Mouse (Mus musculus) ES-Bruce4 (cell line): ENCODE results near the gene Gpbar1. TPM values are rescaled to one million over a fixed set of nuclear protein-coding genes. Genes with fewer than 3 reads are reported as not detected.

Experiments
- H3K27ac ChIP-seq: 2 replicates; pipeline ENCODE4 v1.5.1; 2012; ENCODE audit warnings: low read length, inconsistent platforms; ENCODE audit not compliant: insufficient read depth
- H3K27me3 ChIP-seq: 2 replicates; pipeline ENCODE4 v1.6.1; 2012; ENCODE audit warnings: mild to moderate bottlenecking, low read length, inconsistent platforms; ENCODE audit not compliant: control insufficient read depth, poor library complexity, insufficient read depth, severe bottlenecking
- H3K36me3 ChIP-seq: 2 replicates; pipeline ENCODE4 v1.6.1; 2012; ENCODE audit warnings: inconsistent platforms, mild to moderate bottlenecking, low read length, moderate library complexity; ENCODE audit not compliant: control insufficient read depth, poor library complexity, insufficient read depth, severe bottlenecking
- H3K4me1 ChIP-seq: one replicate; pipeline ENCODE4 v1.8.1; 2011; ENCODE audit warnings: low read length; ENCODE audit not compliant: control insufficient read depth, insufficient read depth
- H3K4me3 ChIP-seq: 2 replicates; pipeline ENCODE4 v1.5.1; 2011; ENCODE audit warnings: low read depth, mild to moderate bottlenecking, low read length
- H3K9ac ChIP-seq: 2 replicates; pipeline ENCODE4 v1.6.1; 2012; ENCODE audit warnings: low read depth, mild to moderate bottlenecking, inconsistent platforms; ENCODE audit not compliant: poor library complexity, severe bottlenecking
- H3K9me3 ChIP-seq: replicated peaks from 2 replicates; pipeline ENCODE4 v1.6.1; 2012; ENCODE audit warnings: mild to moderate bottlenecking, low read length, inconsistent platforms; ENCODE audit not compliant: control insufficient read depth, poor library complexity, insufficient read depth, severe bottlenecking
- CTCF ChIP-seq: IDR thresholded peaks from one replicate; pipeline ENCODE4 v1.8.1; 2011; ENCODE audit warnings: low read depth, low read length
- EP300 ChIP-seq: IDR thresholded peaks from 2 replicates; pipeline ENCODE4 v1.6.1; 2011; ENCODE audit warnings: low read depth, low read length; ENCODE audit not compliant: insufficient read depth
- POLR2A ChIP-seq: IDR thresholded peaks from one replicate; pipeline ENCODE4 v1.8.1; 2011; ENCODE audit warnings: low read length; ENCODE audit not compliant: insufficient read depth
- polyA plus RNA-seq: library from polyadenylated mRNA; stranded (reverse); fragments of >200 nt; gene quantifications from 2 replicates; pipeline ENCODE4 v1.2.4, GENCODE M21; 2011; ENCODE audit warnings: low read depth; ENCODE audit not compliant: missing spikeins, insufficient read depth, insufficient read length

Gpbar1 gene
- polyA plus RNA-seq, 1 experiment = not detected

DNA sequence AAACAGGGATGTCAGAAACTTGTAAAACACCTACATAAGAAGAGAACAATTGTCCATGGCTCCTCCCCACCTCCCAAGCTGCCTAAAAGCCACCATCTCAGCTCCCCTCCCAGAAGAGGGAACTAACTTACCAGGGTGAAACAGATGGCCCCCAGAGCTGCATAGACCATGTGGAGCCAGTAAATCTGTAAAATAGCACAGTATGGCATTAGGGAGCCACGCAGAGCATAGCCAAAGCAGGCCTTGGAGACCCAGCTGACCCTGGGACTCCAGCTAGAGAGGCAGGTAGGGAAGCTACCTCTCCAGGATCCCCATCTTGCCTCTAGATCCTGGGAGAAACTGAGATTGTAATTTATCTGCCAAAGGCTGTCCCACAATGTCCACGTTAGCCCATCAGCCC is 11.4 kb downstream of the Gpbar1 start:
- Histone ChIP-seq H3K9ac (no peak overlapping the region), H3K27ac (no peak overlapping the region), H3K4me3 (no peak overlapping the region), H3K9me3 (no peaks in the 10 kb centered on the region), H3K36me3 (peaks cover 17% of the 10 kb centered on the region), H3K27me3 (no peaks in the 10 kb centered on the region), H3K4me1 (no peaks in the 10 kb centered on the region)
- TF ChIP-seq CTCF = no peak
- TF ChIP-seq EP300 = no peak
- no peak for TF ChIP-seq POLR2A

DNA sequence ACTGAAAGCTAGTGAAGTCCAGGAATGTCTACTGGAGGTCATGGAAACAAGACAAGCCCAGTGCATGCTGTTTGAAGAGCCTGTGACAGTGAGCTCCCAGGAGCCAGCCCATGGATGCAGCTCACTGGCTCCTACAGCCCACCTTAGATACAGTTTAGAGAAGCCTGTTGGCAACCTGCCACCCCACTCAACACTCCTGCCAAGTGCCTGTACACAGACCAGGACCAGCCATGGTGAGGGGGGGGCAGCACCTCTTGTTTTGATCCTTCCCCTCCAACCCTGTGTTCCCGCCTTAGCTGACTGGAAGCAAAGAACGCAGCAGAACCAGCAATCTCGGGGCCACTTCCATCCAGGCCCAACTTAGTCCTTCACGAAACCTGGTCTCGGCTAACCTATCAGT is 11.8 kb downstream of the Gpbar1 start:
- no peak for TF ChIP-seq EP300
- TF ChIP-seq CTCF = no peak
- no peak for TF ChIP-seq POLR2A
- H3K9me3 ChIP-seq = no peaks in the 10 kb centered on the region
- H3K4me1 ChIP-seq = no peaks in the 10 kb centered on the region
- no peak overlapping the region for H3K9ac ChIP-seq
- no peaks in the 10 kb centered on the region for H3K27me3 ChIP-seq
- H3K4me3 ChIP-seq = no peak overlapping the region
- peaks cover 17% of the 10 kb centered on the region for H3K36me3 ChIP-seq
- no peak overlapping the region for H3K27ac ChIP-seq

- H3K36me3 ChIP-seq = peaks cover 17% of the 10 kb centered on the region
- H3K4me3 ChIP-seq = no peak overlapping the region
- TF ChIP-seq EP300 (no peak), CTCF (no peak), POLR2A (no peak)
- H3K4me1 ChIP-seq = peaks cover 7% of the 10 kb centered on the region
- H3K27me3 ChIP-seq = no peaks in the 10 kb centered on the region
- H3K9me3 ChIP-seq = no peaks in the 10 kb centered on the region
- H3K9ac ChIP-seq = no peak overlapping the region
- H3K27ac ChIP-seq = no peak overlapping the region
These were observed 14.1 kb downstream of the Gpbar1 start for GRCm38 (mm10) chr1:74292331-74293020.

DNA sequence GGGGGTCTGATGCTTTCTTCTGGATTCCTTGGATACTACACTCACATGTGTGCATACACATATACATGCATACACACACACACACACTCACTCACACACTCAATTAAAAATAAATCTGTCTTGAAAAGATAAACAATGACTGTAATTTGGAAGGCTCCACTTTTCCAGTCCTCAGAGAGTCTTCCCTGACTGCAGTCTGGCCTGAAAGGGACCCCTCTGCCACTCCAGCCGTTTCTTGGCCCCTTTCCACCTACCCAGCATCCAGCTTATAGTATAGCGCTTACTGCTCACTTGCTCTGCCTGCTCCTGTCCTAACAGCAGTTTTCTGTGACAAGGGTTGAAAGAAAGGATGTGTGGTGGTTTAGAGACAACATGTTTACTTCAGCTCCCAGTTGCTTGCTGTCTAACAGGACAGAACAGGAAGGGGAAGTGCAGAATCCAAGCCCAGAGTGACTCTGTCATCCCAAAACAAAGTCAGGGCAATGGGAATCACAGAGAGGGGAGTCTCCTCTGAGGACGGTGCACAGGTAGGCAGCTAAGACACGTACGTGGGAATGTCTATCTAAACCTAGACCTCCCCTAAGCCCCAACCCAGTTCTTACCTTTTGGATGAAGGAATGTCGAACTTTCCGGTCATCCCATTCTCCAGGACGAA is 15.1 kb downstream of the Gpbar1 start:
- Histone ChIP-seq H3K4me1 (peaks cover 7% of the 10 kb centered on the region), H3K9me3 (no peaks in the 10 kb centered on the region), H3K4me3 (no peak overlapping the region), H3K36me3 (peaks cover 16% of the 10 kb centered on the region), H3K9ac (no peak overlapping the region), H3K27me3 (no peaks in the 10 kb centered on the region), H3K27ac (no peak overlapping the region)
- TF ChIP-seq CTCF = no peak
- no peak for TF ChIP-seq EP300
- no peak for TF ChIP-seq POLR2A

GRCm38 (mm10) chr1:74294090-74294643 is 15.8 kb downstream of the Gpbar1 start:
- H3K4me1 ChIP-seq = peaks cover 7% of the 10 kb centered on the region
- H3K27me3 ChIP-seq = no peaks in the 10 kb centered on the region
- no peak overlapping the region for H3K4me3 ChIP-seq
- no peak overlapping the region for H3K9ac ChIP-seq
- no peak for TF ChIP-seq EP300
- TF ChIP-seq POLR2A = no peak
- TF ChIP-seq CTCF = no peak
- H3K36me3 ChIP-seq = peaks cover 13% of the 10 kb centered on the region
- H3K27ac ChIP-seq = no peak overlapping the region
- no peaks in the 10 kb centered on the region for H3K9me3 ChIP-seq

DNA sequence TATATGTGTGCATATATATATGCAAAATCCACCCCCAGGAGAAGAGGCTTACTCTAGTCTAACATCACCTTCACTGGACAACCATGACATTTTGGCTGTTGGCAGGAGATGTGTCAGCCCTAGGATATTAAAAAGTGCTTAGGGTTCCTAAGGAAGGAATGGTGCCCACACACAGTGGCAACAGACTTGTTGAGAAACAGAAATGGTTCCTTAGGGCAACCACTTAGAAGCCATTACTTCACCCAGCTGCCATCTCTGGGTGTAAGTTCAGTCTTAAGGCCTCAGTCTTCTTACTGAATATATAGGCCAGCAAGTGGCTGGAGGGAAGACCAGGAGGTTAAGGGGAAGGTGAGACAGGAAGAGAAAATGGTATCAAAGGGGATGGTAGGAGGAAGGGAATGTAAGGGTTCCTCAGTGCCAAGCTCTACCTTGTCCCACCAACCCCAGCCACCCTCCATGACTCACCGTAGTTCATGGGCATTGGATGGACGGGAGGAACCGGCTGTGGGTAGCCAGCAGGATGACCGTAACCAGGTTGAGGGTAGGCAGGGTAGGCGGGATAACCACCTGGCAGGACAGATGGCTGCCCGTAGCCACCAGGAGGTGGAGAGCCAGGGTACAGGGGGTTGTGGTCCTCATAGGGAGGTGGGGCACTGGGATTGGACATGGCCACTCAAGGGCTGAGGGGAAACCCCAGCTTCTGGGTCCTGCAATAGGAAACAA is 16.5 kb downstream of the Gpbar1 start:
- H3K4me1 ChIP-seq = peaks cover 7% of the 10 kb centered on the region
- no peak for TF ChIP-seq CTCF
- no peak overlapping the region for H3K27ac ChIP-seq
- peaks cover 12% of the 10 kb centered on the region; the same call in 1 of the 2 replicates for H3K36me3 ChIP-seq
- no peak overlapping the region for H3K4me3 ChIP-seq
- no peak overlapping the region for H3K9ac ChIP-seq
- H3K27me3 ChIP-seq = no peaks in the 10 kb centered on the region
- no peaks in the 10 kb centered on the region for H3K9me3 ChIP-seq
